Mouse (Mus musculus): ENCODE measurements at regions not wholly inside any gene's neighbourhood (a gene's known extent, or its start where the extent isn't known, plus 50 kb on each side); places are given as distances from the start of the nearest gene placed in this dataset.

GRCm38 (mm10) chr13:55954346-55954745, 118.4 kb upstream of the Pitx1 start:
- DNase-seq = peak in 1 of 2 experiments; percentile 49

GRCm38 (mm10) chr13:55953426-55953825, 117.4 kb upstream of the Pitx1 start:
- no peak for DNase-seq

GRCm38 (mm10) chr13:55950773-55951172, 114.8 kb upstream of the Pitx1 start:
- DNase-seq = no peak

- DNase-seq = no peak
Observed at GRCm38 (mm10) chr13:55948591-55948990, 112.6 kb upstream of the Pitx1 start.

- DNase-seq = no peak
Observed at GRCm38 (mm10) chr13:55948144-55948543, 112.2 kb upstream of the Pitx1 start.

- no peak for DNase-seq
Observed at GRCm38 (mm10) chr13:55937417-55937816, 101.4 kb upstream of the Pitx1 start.

- no peak for DNase-seq
Observed at GRCm38 (mm10) chr13:55937000-55937399, 101.0 kb upstream of the Pitx1 start.

GRCm38 (mm10) chr13:55930637-55931036, 94.6 kb upstream of the Pitx1 start:
- no peak for DNase-seq

- DNase-seq = no peak
Observed at GRCm38 (mm10) chr13:55929814-55930213, 93.8 kb upstream of the Pitx1 start.

- DNase-seq = peak in 1 of 2 experiments; percentile 20
Observed at GRCm38 (mm10) chr13:55923505-55924136, 87.6 kb upstream of the Pitx1 start.

- no peak for DNase-seq
Observed at GRCm38 (mm10) chr13:55917316-55917715, 81.3 kb upstream of the Pitx1 start.

GRCm38 (mm10) chr13:55912271-55912711, 76.3 kb upstream of the Pitx1 start:
- peak; percentile 12 to 58 for DNase-seq

GRCm38 (mm10) chr13:55909941-55910340, 73.9 kb upstream of the Pitx1 start:
- DNase-seq = no peak

GRCm38 (mm10) chr13:55904884-55905283, 68.9 kb upstream of the Pitx1 start:
- DNase-seq = no peak

GRCm38 (mm10) chr13:55902255-55902654, 66.3 kb upstream of the Pitx1 start:
- DNase-seq = no peak

- no peak for DNase-seq
Observed at GRCm38 (mm10) chr13:55900190-55900526, 64.2 kb upstream of the Pitx1 start.

GRCm38 (mm10) chr13:55899501-55900189, 63.7 kb upstream of the Pitx1 start:
- DNase-seq = no peak

- no peak for DNase-seq
Observed at GRCm38 (mm10) chr13:55898999-55899398, 63.0 kb upstream of the Pitx1 start.

GRCm38 (mm10) chr13:55898257-55898950, 62.4 kb upstream of the Pitx1 start:
- no peak for DNase-seq

- DNase-seq = no peak
Observed at GRCm38 (mm10) chr13:55895505-55895904, 59.5 kb upstream of the Pitx1 start.

- DNase-seq = no peak
Observed at GRCm38 (mm10) chr13:55893154-55894018, 57.4 kb upstream of the Pitx1 start.

GRCm38 (mm10) chr13:55892250-55892649, 56.3 kb upstream of the Pitx1 start:
- DNase-seq = no peak

GRCm38 (mm10) chr13:55887099-55887736, 51.2 kb upstream of the Pitx1 start:
- DNase-seq = no peak

Data from lung, postnatal 4 days (tissue).